Mouse (Mus musculus): Measurements from ENCODE around the gene Nprl2.

Nprl2 gene

DNA sequence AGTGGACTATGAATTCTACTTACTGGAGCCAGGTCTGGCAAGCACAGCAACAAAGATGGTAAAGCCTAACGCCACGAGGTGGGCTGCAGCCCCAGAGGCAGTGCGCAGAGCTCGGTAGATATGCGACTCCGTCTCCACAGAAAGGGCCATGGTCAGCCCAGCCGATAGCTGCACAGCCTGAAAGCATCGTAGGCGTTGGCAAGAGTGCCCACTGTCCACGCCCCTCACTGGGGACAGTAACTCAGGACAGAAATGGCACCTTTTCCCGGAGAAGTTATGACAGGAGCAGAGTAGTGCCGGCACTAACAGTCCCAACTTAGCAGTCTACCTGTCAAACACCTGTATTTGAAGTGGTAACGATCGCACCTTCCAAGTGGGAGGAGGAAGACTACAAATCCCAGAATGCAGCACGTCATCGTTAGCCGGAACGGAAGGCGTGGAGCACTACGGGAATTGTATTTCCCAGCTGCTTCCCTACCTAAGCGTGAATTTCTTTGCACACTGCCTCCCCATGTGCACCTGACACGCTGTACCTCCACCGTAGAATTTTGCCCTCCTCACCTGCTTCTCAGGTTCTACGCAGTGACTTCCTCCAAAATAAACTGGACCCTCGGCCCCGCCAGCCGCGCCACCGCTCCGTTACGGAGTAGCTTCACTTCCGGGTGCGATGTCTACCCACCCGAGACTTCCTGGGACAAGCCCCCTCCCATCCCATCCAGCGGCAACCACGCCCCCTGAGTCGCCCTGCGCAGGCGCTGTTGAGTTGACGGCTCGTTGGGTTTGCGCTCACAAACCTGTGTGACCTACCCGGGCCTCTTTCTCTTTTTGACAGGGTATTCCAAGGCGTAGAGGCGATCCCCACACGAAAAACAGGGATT lies at the start of gene Nprl2, which contains the start of gene Cyb561d2:
TSS of gene Nprl2 (plus strand) at position 753 of the 878 bp plus-strand sequence.
TSS of gene Cyb561d2 (minus strand) at position 720 of the 878 bp plus-strand sequence.
- peak; percentile 94 for DNase-seq (ENCODE audit: low read depth, low spot score)

DNA sequence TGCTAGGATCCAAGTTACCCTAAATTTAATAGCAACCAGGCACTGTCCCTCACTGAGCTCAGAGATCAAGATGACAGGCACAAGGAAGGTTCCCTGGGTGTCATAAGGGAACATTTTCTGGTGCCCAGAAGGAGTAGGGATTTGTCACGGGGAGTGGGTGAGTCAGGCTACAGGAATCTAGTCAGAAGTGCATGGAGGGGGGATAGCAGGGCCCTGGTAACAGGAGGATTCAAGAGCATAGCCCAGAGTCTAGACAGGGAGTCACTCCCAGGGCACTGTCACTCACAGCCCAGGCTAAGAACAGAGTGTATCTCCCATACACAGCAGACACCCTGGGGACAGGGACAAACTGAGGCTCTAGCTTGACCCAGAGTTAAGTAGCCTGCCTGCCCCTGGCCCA lies 48.5 kb upstream of the Nprl2 start:
- DNase-seq (ENCODE audit: low read depth, low spot score): no peak

DNA sequence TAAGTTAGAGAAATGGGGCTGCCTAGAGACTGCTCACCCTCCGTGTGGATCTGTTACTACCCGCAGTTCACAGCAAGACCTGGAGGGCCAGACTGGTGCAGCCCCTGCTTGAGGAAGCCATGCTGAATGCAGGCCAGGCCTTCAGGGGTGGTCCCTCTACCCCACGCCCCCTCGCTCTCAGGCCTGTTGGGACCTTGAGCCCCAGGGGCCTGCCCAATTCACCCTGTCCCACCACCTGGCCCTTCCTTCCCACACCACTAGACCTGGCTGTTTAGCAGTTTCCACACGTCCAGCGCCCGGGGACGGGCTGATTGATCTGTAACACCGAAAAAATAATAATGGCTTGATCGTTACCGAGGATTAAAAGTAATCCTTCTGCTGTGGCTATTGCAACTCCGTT lies 47.8 kb upstream of the Nprl2 start:
- DNase-seq (ENCODE audit: low read depth, low spot score): no peak

DNA sequence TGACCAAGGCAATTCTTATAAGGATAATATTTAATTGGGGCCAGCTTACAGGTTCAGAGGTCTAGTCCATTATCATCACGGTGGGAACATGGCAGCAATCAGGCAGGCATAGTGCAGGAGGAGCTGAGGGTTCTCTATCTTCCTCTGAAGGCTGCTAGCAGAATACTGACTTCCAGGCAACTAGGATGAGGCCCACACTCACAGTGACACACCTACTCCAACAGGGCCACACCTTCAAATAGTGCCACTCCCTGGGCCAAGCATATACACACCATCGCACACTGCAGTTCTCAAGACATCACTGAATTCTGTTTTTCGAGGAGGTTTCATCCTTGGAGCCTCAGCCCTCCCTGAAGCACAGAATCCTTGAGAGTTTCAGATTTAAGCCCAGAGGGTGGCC lies 45.7 kb upstream of the Nprl2 start:
- DNase-seq (ENCODE audit: low read depth, low spot score): no peak

DNA sequence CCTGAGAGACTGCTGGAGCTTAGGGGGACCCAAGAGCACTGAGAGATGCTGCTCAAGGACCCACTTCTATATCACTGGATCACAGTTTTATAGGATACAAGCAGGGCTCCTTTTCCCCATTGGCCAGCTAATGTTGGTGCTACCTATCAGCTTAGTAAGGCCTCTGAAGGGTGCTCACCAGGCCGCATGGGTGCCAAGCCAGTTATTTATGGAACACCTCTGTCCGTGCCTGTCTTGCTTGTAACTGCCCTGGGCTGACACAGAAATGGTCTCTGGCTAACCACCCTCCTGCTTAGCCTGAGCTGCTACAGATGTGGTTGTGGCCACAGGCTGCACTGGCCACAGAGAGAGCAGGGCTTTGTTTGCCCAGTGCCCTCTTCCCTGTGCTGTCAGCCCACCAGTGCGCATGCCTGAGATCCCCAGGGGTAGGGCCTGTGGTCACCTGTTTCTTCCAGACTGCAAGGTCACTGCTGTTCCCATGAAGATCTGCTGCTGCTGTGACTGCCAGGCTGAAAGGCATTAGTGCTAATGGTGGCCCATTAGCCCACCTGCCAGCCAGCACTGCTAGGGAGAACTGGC lies 41.2 kb upstream of the Nprl2 start:
- no peak for DNase-seq (ENCODE audit: low read depth, low spot score)

DNA sequence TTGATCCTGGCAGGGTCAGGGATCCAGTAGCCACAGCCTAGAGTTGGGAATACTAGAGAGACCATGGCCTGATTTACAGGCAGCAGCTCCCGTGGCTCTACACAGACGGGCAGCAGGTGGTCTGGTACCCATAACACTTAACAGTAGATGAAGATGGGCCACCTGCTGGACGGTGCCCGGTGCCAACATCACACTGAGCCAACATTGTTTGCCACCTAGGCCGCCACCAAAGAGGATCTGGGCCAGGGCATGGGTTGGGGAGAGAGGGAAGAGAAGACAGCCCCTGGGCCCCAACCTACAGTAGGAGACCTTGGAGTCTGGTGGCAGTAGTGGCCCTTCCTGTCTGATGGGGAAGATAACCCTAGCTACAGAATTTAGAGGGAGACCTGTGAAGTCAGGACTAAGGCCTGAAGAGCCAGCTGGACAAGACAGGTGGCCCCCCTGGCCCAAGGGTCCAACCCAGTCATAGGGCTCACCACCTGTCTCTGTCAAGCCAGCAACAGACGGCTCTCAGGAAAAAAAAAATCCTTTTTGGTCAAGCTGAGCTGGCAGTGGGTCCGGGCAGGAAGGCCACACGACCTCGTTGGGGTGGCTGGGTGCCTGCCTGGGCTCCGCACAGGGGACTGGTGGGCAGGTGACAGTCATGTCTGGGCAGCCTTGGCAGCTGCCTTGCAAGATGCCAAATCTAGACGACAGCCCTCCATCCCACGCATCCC lies 39.7 kb upstream of the Nprl2 start:
- no peak for DNase-seq (ENCODE audit: low read depth, low spot score)

DNA sequence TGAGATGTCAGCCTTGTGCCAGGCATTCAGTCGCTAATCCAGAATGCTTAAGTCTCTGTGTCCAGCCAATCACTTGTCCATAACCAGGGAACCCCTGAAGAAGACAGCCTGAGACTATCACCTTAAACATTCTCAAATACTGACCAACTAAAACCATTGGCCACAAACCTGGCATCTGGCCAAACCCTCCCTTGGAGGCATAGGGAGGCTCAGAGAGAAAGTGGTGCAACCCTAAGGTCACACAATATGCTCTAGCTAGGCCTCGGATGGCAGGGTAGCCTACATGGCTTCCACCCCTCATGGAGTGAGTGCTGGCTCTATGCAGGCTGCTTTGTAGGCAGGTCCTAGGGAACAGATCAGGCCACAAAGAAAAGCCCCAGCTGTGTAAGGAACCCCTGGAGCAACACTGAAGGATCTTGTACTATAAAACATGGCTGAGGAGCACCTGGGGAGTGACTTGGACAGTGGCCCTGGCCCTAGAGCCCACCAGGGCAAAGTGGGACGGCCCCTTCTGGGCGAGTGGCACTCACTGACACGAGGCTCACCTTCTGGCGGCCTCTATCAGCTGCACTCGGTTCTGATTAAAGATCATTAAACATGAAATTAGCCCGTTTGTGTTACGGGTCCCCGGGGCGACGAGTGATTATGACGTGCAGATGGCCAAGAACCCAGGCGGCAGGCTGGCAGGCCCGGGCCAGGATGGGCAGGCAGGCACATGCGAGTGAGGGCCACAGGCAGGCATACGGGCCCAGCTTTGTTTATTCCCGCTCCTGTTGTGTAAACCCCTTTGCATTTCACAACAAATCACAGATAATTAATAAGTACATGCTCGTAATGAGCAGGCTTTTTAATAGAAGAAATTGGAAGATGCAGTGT lies 37.1 kb upstream of the Nprl2 start:
- no peak for DNase-seq (ENCODE audit: low read depth, low spot score)

DNA sequence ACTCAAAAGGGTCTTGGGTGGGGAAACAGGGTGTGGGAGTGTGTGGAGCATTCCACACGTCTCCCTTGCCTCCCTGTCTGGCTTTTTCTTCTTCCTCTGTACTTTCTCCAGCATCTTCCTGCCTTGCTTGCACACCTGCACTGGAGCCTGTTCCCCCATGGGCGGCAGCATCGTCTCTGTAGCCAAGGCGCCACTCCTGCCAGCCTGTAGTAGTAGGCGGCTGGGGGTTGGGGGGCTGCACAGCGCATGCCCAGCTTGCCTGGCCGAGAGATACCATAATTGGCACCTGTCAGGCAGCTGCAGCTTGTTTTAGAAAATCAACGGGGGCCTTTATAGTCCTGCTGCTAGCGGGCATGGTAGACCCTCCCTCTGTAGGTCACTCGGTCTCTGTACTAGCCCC lies 33.8 kb upstream of the Nprl2 start:
- DNase-seq (ENCODE audit: low read depth, low spot score): peak; percentile 53

DNA sequence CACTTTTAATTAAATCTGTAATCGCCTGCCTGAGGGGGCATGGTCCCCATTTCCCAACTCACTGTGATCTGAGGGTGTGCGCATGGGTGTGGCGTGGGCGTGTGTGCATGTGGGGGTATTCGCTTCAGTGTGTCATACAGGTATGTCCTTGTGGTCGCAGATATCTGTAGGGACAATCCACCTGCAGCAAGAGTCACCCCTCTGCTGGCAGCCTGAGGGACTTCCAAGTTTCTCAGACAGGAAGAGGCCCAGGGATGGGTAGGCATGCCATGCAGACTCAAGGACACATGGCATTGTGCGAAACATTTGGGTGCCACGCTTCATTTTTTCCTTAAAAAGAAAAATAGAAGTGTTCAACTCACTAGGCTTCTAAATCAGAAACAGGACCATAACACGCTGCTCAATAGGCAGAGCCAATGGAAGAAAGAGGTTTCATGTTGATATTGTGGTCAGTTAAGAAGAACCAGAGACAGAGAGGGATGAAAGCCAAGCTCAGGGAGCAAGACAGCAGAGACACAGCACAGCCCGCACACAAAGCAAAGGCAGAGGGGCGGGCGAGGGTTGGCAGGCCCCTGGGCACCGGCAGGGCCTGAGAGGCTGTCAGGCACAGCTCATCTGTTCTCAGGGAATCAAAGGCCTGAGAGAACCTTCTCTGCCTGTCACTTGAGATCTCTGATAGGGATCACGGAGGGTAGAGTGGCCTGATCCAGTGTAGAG lies 31.5 kb upstream of the Nprl2 start:
- DNase-seq (ENCODE audit: low read depth, low spot score): no peak

DNA sequence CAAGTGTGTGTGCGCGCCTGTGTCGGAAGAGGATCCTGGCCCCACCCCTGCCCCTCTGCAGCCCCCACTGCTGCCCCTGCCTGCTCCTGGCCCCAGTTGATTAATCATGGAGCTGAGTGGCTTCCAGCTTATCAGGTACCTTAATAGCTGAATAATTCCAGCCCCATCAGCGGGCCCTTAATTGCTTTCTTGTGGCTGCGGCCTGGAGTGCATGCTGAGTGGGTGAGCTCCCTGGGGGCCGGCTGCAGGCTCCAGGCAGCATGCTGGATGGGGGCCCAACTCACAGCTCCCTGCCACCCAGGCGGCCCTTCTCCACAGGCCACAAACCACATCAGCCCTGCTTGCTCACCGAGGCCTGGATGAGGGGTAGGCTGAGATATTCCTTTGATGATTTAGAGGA lies 30.6 kb upstream of the Nprl2 start:
- no peak for DNase-seq (ENCODE audit: low read depth, low spot score)

DNA sequence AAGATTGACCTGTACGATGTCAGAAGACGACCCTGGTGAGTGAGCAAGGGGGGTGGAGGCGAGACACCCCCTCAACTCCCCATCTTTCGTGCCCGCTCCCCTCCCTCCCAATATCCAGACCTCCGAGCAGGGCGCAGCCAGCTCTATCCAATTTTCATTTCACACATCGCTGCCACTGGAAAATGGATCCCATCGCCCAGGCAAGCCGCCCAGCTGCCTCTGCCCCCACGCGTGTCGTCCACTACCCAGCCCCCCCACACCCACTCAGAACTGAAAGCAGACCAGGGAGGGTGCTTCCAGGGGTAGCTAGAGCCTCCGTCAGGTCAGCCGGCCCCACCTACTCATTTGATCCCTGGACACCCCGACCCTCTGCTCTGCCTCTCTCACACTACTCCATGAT lies 29.7 kb upstream of the Nprl2 start:
- DNase-seq (ENCODE audit: low read depth, low spot score): no peak

DNA sequence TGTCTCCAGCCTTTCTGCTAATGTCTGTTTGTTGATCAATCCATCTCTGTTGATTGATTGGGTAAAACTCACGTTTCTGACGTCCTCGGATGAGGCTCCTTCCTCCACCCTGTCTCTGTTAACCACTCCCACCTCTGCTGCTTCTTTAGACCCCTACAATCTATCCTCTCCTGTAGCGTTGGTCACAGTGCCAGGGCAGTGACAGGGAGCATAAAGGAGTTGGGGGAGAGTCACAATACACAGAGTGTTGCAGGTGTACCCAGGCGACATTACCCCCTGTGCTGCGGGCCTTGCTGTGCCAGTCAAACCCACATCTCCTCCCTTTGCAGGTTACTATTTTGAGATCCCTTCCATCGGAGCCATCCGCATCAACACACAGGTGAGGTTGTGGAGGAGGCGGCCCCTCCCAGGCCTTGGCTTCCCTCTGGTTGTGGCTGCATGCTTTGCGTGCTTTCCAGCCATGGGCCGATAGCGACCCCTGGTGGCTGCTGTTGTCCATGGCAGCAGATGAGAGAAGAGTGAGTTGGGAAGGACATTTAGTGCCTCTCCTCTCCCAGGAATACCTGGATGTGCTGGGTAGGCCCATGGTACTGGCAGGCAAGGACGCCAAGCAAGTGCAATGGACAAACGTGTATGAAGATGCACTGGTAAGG lies 27.6 kb upstream of the Nprl2 start:
- peak; percentile 39 for DNase-seq (ENCODE audit: low read depth, low spot score)

DNA sequence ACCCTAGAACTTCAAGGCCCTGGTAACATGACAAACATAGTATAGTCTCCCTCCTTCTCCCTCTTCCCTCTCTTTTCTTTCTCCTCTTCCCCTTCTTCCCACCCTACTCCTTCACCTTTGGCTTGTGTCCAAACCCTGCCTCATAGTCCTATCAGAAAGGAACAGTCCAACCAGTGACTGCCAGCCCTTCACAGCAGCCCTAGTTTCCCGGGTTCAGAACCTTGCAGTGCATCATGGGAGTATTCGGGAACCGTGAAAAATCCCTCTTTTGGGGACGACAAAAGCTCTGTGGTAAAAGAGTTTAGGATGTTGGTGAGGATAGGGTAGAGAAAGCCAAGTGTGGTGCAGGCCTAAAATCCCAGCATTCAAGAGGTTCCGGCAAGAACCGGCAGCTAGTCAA lies 21.7 kb upstream of the Nprl2 start:
- no peak for DNase-seq (ENCODE audit: low read depth, low spot score)

DNA sequence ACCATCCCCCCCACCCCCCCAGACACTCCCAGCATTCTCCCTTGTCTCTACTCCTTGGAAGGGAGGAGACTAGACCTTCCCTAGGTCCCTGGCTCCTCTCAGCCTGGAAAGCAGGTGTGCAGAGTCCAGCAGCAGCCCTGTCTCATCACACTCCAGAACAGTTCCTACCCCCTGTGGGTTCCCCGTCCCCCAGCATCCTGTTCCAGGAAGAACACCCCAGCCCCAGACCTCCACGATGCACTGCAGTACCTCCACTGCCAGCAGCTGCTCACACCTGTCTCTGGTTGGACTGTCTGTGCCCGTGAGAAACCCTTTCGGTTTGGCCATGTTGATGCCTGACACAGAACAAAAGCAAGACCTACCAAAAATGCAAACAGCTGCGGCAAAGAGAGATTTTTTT lies 20.8 kb upstream of the Nprl2 start:
- DNase-seq (ENCODE audit: low read depth, low spot score): no peak

DNA sequence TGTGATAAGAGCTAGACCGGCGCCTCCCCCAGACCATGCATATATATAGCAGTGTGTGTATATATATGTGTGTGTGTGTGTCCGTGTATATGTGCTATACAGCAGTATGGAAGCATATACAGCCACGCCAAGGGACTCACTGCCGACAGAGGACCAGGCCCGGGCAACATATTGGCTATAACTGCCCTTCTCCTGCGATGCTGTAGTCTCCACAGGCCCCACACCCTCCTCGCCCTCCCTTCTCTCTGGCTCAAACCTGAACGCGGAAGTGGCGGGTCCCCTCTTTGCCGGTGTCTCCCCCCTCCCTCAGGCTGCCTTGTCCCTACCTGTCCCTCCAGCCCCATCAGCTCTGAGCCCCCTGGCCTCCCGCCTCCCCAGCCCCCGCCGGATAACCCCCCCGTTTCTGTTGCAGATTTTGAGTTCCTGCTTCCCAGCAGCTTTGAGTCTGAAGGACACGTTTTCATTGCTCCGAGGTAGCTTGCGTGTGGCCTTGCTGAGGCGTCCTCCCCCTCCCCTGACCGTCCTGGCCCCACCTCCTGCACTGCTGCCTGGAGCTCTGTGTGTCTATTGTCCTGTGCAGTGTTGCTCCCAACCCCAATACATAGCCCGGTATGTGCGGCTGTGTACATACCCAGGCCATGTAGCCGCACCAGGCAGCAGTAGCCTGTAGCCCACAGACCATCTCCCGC lies 20.2 kb upstream of the Nprl2 start:
- no peak for DNase-seq (ENCODE audit: low read depth, low spot score)

DNA sequence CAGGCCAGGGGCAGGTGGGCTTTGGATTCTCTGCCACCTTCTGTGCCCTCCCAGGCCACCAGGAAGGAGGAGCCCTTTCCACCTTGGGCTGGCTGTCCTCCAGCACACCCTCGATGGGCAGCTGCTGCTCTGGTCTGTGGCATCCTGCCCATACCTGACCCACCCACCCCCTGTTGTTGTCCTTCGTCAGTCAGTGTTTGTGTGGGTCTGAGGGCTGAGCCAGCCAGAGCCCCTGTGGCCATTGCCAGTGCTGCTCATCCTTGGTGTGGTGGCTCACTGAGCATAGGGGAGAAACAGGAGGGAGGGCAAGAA lies 19.7 kb upstream of the Nprl2 start:
- DNase-seq (ENCODE audit: low read depth, low spot score): no peak

DNA sequence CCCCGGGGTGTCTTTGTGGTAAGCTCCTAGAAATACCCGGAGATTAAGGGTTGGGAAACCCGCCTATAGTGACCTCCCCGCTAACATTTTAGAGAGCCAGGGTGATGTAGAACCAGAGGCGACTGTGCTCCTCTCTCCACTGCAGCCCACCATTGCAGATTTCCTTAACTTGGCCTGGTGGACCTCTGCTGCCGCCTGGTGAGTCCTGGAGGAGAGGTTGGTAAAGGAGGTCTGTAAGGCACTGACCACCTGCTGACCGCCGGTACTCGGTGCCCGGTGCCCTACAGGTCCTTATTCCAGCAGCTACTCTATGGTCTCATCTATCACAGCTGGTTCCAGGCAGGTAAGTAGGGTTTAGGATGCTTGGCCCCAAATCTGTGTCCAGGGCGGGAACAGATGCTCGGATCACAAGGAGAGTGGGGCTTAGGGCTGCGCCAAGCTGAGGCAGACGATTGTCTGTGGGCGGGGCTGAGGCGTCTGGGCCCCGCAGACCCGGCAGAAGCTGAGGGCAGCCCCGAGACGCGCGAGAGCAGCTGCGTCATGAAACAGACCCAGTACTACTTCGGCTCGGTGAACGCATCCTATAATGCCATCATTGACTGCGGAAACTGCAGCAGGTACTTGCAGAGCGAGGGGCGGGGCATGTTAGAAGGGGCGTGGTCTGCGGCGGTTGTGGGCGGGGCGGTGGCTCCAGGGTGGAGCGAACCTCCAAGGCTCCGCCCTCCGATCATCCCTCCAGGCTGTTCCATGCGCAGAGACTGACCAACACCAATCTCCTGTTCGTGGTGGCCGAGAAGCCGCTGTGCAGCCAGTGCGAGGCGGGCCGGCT lies 15.6 kb upstream of the Nprl2 start:
- DNase-seq (ENCODE audit: low read depth, low spot score): no peak

DNA sequence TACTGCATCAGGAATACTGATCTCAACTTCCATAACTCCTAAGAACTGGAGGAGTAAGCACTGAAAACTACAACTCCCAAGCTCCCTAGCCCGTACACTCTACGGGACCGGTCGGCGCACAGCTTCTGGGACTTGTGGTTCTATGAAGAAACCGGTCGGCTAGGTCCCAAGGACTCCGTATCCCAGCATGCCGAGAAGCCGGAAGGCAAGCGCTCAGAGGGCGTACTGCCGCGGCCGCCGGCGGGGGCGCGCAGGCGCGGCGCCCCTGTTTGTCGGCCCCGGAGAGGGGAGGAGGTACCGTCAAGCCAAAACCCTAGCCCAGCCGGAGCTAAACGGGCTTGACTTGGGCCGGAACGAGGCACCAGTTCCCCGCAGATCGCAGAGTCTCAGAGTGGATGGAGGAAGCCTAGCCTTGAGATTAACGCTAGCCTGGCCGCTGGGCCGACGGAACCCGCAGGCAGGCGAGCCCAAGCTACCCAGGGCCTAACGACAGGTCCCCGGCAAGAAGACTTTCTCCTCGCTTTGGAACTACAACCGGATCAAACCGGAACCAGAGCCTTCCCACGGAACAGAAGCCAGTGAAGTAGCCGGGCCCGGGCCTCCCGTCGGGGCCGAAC lies 8.1 kb upstream of the Nprl2 start, which contains the start of gene Tmem115:
TSS of gene Tmem115 (plus strand) at position 155 of the 617 bp plus-strand sequence.
- DNase-seq (ENCODE audit: low read depth, low spot score): peak; percentile 99
